Mouse (Mus musculus): ENCODE results near the gene Trir. TPM values are rescaled to one million over a fixed set of nuclear protein-coding genes. Genes with fewer than 3 reads are reported as not detected.

Gene Trir
- 100 to 1,000 TPM; 105 to 121 (median 116) TPM for total RNA-seq (2022)

DNA sequence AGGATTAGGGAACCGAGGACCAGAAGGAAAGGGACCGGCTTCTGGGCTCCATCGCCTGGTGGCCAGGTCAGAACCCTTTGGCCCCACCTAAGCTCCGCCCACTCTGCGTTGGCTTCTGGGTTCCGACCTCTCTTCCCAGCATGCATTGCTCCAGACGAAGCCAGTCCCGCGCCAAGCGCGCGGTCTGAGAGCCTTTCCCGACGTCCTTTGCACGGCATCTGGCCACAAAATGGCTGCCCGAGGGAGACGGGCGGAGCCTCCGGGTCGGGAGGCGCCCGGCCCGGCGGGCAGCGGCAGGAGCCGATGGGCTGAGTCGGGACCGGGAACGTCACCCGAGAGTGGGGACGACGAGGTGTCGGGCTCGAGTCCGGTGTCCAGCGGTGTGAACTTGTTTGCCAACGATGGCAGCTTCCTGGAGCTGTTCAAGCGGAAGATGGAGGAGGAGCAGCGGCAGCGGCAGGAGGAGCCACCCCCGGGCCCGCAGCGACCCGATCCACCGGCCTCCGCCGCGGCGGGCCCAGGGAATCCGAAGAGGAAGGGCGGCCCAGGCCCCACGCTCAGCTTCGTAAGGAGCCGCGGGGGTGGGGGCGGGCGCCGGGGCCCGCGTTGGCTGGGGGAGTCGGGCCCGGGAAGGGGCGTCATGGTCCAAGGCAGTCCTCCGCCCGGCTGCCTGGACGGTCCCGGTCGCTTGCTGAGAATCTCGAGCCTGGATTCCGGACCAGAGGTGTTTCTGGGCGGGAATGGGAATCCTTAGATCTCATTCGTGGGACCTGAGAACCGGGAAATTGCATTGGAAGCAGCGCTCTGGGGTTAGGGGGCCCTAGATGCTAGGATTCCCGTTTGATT, at the start of gene Trir:
Trir (plus strand) TSS at position 154 of the 846 bp plus-strand sequence.
- DNase-seq (ENCODE audit: low spot score in 2 of 2) = peak; percentile 94 to 96

- DNase-seq (ENCODE audit: low spot score in 2 of 2) = peak; percentile 56 to 61
Observed at GRCm38 (mm10) chr8:84977435-84978247, 49.0 kb upstream of the Trir start.

DNA sequence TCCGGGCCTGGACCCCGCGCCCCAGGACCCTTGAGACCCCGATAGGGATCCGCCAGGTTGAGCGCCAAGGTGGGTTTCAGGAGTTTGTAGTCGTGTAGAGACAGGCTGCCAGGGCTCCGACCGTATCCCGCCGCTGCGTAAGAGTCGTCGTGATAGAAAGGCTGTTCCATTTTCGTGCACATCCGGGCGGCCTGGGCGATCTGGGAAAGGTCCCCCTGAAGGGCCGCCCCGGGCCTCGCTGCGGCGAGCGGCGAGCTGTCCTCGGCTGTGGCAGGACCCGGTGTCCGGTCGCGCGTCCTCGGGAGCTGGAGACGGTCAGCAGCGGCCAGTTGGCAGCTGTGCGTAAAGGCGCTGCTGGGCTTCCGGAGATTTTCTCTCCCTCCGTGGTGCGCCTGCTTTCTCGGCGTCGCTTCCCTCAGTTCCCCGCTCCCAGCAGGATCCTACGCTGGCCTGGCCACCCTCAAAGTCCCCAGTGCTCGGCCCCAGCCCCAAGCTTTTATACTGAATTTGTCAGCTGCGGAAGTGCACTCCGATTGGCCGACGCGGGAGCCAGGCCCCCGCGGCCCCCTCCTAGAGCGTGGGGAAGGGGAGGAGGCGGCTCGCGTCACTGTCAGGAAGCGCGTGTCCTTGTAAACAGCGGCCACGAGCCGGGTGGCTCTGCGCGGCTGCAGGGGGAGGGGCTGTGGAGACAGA, 48.2 kb upstream of the Trir start, which contains the start of gene Junb:
Junb (minus strand) TSS at position 471 of the 693 bp plus-strand sequence.
- DNase-seq (ENCODE audit: low spot score in 2 of 2) = peak; percentile 96 to 97

- DNase-seq (ENCODE audit: low spot score in 2 of 2) = peak; percentile 93
Observed at GRCm38 (mm10) chr8:84979599-84980421, 46.8 kb upstream of the Trir start.

GRCm38 (mm10) chr8:84980622-84981358, 45.8 kb upstream of the Trir start:
- DNase-seq (ENCODE audit: low spot score in 2 of 2) = peak in 1 of 2 experiments; percentile 57

GRCm38 (mm10) chr8:84981644-84982498, 44.8 kb upstream of the Trir start:
- DNase-seq (ENCODE audit: low spot score in 2 of 2) = peak in 1 of 2 experiments; percentile 1

DNA sequence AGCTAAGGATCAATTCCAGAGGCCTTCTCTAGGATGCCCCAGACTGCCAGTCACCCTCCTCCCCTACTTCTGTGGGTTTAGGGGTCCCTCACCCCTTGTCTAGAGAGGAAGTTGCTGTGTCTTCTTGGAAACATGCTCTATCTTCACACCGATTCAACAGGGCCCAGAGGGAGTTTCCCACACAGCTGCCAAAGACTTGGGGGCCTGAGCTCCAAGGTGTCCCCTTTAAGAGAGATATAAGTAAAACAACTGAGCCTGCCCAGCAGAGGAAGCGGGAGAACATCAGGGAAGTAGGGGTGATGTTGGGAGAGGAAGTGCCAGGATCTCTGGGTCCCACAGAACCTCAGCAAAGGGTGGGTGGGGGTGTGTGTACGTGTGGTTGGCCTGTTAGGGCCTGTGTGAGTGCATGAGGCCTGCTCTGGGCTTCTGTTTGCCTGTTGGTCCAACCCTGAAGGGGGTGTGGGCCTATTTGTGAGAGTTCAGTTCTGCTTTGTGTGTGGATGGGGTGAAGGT, 44.1 kb upstream of the Trir start:
- DNase-seq (ENCODE audit: low spot score in 2 of 2) = no peak

GRCm38 (mm10) chr8:84984294-84985048, 42.2 kb upstream of the Trir start:
- no peak for DNase-seq (ENCODE audit: low spot score in 2 of 2)

DNA sequence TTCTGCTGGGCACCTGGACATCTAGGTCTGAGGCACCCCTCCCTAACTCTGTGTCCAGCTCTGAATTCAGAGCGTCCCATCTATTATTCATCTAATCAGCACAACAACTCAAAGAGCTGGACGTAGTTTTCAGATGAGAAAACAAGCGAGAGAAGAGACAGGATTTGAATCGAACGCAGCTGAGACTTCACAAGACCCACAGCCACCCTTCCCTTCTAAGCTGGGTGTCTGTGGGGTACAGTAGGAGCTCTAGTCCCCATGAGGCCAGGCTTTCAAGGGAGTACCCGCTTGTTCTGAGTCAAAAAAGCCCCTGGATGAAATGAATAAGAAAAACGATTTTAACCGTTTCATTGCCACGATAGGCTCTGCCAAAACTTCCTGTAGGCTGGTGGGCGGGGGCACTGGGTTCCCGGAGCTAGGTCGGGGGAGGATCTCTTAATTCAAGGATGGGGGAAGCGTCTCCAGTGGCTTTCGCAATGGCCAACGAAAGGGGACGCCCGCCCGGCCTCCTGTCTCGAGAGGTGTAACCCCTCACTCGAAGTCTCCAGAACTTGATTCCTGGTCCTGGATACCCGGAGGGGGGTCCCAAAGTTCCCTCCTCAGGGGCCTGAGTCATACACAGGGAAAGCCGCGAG, 41.5 kb upstream of the Trir start:
- DNase-seq (ENCODE audit: low spot score in 2 of 2) = no peak

DNA sequence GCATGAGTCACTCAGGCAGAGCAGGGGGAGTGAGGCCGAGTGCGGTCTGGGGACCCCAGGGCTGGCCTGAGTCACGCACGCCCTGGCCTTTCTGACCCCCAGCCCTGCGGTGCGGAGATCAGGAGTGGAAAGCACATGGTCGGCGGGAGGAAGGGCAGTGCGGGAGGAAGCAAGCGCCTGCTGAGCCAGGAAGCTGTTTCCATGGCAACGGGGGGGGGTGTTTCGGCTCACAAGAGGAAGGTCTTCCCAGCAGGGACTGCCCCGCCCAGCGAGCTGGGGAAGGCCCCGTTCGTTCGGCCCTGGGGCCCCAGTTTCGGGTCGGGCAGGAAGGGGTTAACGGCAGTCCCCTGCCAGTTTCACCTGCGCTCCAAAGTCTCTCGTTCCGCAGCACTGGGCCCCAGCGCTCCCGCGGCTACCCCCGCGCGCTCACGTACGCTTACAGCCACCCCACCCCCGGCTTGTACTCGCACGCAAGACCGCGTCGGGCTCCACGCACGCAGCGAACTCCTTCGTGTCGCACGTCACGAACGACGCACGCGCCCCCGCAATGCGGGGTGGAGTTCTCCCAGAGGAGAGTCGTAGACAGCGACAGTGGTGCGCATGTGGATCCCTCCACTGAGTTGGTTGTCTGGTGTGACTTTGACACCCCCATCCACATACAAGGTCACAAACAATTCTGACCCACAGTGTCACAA, 40.8 kb upstream of the Trir start:
- peak; percentile 93 to 94 for DNase-seq (ENCODE audit: low spot score in 2 of 2)

GRCm38 (mm10) chr8:84986379-84986945, 40.2 kb upstream of the Trir start:
- DNase-seq (ENCODE audit: low spot score in 2 of 2) = peak in 1 of 2 experiments; percentile 24

DNA sequence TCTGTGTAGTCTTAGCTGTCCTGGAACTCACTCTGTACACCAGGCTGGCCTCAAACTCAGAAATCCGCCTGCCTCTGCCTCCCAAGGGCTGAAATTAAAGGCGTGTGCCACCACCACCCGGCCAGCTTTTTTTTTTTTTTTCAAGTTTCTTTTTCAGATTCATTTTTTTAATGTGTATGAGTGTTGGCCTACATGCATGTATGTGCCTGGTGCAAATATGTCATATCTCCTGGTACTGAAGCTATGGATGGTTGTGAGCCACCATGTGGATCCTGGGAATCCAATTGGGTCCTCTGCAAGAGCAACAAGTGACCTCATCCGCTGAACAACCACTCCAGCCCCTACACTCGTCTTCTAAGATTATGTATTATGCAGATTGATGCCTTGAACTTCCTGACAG, 39.2 kb upstream of the Trir start:
- DNase-seq (ENCODE audit: low spot score in 2 of 2) = no peak

GRCm38 (mm10) chr8:84987903-84988302, 38.7 kb upstream of the Trir start:
- DNase-seq (ENCODE audit: low spot score in 2 of 2) = no peak

- no peak for DNase-seq (ENCODE audit: low spot score in 2 of 2)
Observed at GRCm38 (mm10) chr8:84989311-84989731, 37.3 kb upstream of the Trir start.

DNA sequence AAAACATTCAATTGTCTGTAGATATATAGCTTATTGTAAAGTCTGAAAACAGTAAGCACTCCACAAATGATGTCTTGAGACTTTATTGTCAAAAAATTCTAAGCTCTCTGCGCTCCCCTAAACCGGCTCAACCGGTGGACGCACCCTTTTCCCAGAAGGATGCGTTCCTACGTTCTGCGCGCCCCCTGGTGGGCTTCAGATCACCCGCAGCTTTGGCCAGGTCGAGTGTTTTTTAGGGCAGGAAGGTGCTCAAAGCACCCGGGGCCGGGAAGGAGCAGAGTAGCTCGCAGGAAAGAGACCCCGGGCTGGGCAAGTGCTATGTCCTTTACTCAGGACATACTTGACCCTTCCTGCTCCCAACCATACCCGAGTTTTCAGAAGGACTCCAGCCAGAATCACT, 36.8 kb upstream of the Trir start:
- peak; percentile 83 to 87 for DNase-seq (ENCODE audit: low spot score in 2 of 2)

- DNase-seq (ENCODE audit: low spot score in 2 of 2) = peak; percentile 96 to 98
Observed at GRCm38 (mm10) chr8:84990349-84990748, 36.3 kb upstream of the Trir start, which contains the start of gene Hook2. TSS of gene Hook2 (plus strand) at chr8:84990603.

All from layer of hippocampus, adult 8-10 months (tissue).